Mouse (Mus musculus) megakaryocyte, adult 5-6 weeks (primary cell): Measurements from ENCODE around the gene Slc39a13. TPM values are rescaled to one million over a fixed set of nuclear protein-coding genes. Genes with fewer than 3 reads are reported as not detected.
A peak's percentile ranks its signal among the peaks of the same experiment; 100 is the strongest.
"Not testable (repeated sequence)": the region's sequence is repeated elsewhere in the genome, so short reads cannot be mapped to it uniquely, and the experiment has no call there.

Experiments used
- ATAC-seq: 2 replicates; pipeline ENCODE4 v1.8.0; 2016; ENCODE audit warnings: mild to moderate bottlenecking, inconsistent platforms; ENCODE audit not compliant: poor library complexity, severe bottlenecking
- total RNA-seq, 2 experiments: library from RNA; stranded (forward) in 1 of 2; stranded (reverse) in 1 of 2; fragments of 153-499, 151-499 nt in 1 of 2; fragments of 221-1000, 200-1000 nt in 1 of 2; gene quantifications; 2 replicates each; pipeline versions ENCODE4 v1.2.3 to v1.2.4; 2015 to 2017

Gene Slc39a13
- total RNA-seq (2015) = 8.4 and 15.6 TPM in 2 replicates
- 6.5 and 10.9 TPM in 2 replicates for total RNA-seq (2017)

GRCm38 (mm10) chr2:91070076-91070800 lies at the start of gene Slc39a13:
Gene Slc39a13, minus strand, starts transcription at chr2:91070417.
- peak; percentile 93 for ATAC-seq

GRCm38 (mm10) chr2:91119551-91119950 lies 49.3 kb upstream of the Slc39a13 start:
- no peak for ATAC-seq

GRCm38 (mm10) chr2:91119061-91119460 lies 48.8 kb upstream of the Slc39a13 start:
- ATAC-seq = 0 out of 2 replicates have a peak, but pooled peaks have one; percentile 2

- ATAC-seq = no peak
These were observed 48.4 kb upstream of the Slc39a13 start for GRCm38 (mm10) chr2:91118647-91119046.

- ATAC-seq = no peak
These were observed 47.5 kb upstream of the Slc39a13 start, which contains the start of gene Mybpc3 for GRCm38 (mm10) chr2:91117585-91118275. Gene Mybpc3, plus strand, starts transcription at chr2:91118144.

- no peak for ATAC-seq
These were observed 46.6 kb upstream of the Slc39a13 start for GRCm38 (mm10) chr2:91116842-91117241.

GRCm38 (mm10) chr2:91115578-91115970 lies 45.4 kb upstream of the Slc39a13 start:
- no peak for ATAC-seq

- no peak for ATAC-seq
These were observed 44.8 kb upstream of the Slc39a13 start for GRCm38 (mm10) chr2:91114781-91115577.

- ATAC-seq = no peak
These were observed 43.6 kb upstream of the Slc39a13 start for GRCm38 (mm10) chr2:91113852-91114251.

GRCm38 (mm10) chr2:91113334-91113733 lies 43.1 kb upstream of the Slc39a13 start:
- peak; percentile 53 for ATAC-seq

- no peak for ATAC-seq
These were observed 42.3 kb upstream of the Slc39a13 start for GRCm38 (mm10) chr2:91112491-91112890.

GRCm38 (mm10) chr2:91111832-91112231 lies 41.6 kb upstream of the Slc39a13 start:
- not testable (repeated sequence) for ATAC-seq

- no peak for ATAC-seq
These were observed 40.2 kb upstream of the Slc39a13 start for GRCm38 (mm10) chr2:91110429-91110828.

GRCm38 (mm10) chr2:91109807-91110385 lies 39.7 kb upstream of the Slc39a13 start:
- no peak for ATAC-seq

GRCm38 (mm10) chr2:91109241-91109640 lies 39.0 kb upstream of the Slc39a13 start:
- ATAC-seq = no peak

- no peak for ATAC-seq
These were observed 37.9 kb upstream of the Slc39a13 start for GRCm38 (mm10) chr2:91108156-91108555.

- peak; percentile 45 for ATAC-seq
These were observed 31.0 kb upstream of the Slc39a13 start for GRCm38 (mm10) chr2:91101124-91101740.

GRCm38 (mm10) chr2:91098156-91098555 lies 27.9 kb upstream of the Slc39a13 start:
- ATAC-seq = peak; percentile 42

- ATAC-seq = peak; percentile 5
These were observed 26.8 kb upstream of the Slc39a13 start for GRCm38 (mm10) chr2:91097015-91097414.

- ATAC-seq = peak; percentile 83
These were observed 26.3 kb upstream of the Slc39a13 start for GRCm38 (mm10) chr2:91096524-91096923.
